Mouse (Mus musculus) spleen, postnatal 4 days (tissue): Measurements from ENCODE around the gene 1700017B05Rik.

Experiments used
- DNase-seq, 2 experiments: peaks; one replicate each; pipeline ENCODE4 v3.0.0; 2022; ENCODE audit warnings: low spot score in 2 of 2

The 1700017B05Rik gene

DNA sequence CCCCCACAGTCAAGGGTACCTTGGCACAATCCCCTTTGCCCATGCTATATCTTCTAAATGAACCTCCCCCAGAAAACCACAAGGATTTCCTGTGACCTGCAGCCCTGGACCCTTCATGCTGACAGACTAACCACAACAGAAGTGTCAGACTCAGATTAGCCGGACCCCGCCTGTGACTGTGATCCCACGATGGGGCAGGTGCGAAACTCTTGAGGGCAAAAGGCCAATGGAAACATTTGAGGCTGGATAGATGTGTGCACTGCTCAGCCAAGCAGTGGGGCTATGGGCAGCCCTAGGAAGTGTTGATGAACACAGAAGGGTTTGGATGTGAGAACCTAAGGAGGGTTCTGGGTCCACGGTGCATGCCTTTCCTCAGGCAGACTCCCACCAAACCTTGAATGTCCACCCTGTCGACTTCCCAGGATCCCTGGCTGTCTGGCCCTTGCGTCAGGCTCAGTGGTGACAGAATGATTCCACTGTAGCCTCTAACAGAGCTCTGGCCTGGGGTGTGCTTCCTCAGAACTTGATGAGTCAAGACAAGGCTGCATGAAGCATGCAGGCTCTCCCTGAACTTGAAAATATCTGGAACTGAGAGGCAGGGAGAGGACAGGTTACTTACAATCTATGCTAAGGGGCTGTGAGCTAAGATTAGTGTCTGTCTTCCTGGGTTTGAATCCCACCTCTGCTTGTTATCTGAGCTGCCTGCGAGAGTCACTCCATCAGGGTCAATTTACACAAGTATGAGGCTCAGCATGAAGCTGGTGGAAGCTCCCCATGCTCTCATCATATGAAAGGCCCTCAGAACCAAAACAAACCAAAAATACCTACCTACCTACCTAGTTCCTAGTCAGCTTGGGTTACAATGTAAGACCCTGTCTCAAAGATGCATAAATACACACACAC lies 10.7 kb upstream of the 1700017B05Rik start:
- no peak for DNase-seq

DNA sequence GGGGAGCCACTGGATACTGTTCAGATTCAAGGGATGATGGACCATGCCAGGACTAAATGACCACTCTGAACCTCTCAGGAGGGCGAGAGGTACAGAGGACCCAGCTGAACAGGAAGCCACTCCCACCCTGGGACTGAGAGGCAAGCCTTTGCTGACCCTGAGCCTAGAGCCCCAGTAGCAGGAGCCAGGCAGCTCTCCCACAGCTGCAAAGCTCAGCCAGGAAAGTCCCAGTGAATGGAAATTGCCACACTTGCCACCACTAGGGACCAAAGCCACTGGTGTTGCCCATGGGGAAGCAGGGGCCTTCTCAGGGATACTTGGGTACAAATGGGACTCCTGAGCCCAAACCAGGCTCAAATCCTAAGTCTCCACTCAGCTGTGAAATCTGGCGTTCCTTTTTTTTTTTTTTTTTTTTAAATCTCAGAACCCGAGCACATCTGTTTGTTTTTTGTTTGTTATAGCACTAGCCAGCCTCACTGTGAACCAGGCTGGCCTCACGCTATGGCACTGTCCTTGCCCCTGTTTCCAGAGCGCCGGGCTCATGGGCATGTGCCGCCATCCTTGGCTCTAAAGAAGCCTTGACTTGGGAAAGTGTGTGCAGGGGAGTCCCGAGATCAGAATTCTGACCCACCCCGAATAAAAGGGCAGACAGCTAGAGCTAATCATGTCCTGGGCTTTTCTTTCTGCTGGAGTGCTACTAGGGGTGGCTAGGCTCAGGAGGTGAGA lies 9.6 kb upstream of the 1700017B05Rik start:
- no peak for DNase-seq

DNA sequence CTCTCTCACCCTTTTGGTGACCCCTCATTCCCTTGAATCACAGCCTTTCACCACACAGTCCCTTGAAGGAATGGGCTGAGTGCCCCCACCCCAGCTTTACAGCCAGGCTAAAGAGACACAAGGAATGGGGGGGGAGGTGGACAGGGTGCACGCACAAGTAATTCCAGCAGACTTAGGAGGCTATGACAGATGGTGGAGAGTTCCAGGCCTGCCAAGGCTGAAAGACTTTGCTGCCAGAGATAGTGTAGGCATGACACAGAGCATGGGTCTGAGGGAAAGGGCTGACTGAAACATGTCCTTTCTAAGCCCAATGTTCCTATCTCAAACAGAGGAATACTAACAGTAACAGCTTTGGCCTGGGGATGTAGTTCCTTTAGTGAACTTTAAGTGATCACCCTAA lies 8.7 kb upstream of the 1700017B05Rik start:
- DNase-seq = no peak

- DNase-seq = no peak
These were observed 8.0 kb upstream of the 1700017B05Rik start for GRCm38 (mm10) chr9:57270399-57270798.

DNA sequence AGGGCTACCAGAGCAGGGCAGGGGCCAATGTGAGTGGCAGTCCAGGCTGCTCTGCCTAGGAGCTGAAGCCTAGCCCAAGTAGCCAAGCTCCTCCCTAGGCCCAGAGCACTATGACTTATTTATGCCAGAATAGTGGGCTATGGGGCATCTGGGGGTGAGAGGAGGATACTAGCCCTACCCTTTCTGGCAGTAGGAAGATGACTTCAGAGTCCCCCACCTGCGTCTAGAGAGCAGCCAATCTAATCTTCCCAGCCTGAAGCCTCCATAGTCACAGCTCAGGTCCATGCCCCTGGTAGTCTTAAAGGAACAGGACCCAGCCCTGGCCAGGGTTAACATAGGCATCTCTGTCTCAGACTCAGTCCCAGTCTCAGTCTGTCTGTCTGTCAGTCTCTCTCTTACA lies 7.0 kb upstream of the 1700017B05Rik start:
- no peak for DNase-seq

DNA sequence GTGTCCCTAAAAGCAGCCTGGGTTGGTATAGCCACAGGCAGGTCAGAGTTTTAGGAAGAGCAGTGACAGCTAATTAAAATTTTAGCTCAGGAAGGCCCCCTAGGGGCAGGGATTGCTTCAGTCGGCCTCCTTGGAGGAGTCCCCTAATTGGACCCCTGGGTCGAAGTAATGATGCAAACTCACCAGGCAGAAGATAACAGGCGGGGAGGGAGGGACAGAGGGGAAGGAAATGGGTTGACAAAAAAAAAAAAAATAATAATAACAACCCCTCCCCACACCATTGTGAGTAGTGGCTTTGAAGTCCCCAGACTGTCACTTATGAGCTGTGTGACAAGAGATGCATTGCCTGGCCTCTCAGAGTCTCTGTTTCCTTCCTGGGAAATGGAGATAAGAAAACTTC lies 6.2 kb upstream of the 1700017B05Rik start:
- no peak for DNase-seq

GRCm38 (mm10) chr9:57268078-57268477 lies 5.7 kb upstream of the 1700017B05Rik start:
- no peak for DNase-seq

DNA sequence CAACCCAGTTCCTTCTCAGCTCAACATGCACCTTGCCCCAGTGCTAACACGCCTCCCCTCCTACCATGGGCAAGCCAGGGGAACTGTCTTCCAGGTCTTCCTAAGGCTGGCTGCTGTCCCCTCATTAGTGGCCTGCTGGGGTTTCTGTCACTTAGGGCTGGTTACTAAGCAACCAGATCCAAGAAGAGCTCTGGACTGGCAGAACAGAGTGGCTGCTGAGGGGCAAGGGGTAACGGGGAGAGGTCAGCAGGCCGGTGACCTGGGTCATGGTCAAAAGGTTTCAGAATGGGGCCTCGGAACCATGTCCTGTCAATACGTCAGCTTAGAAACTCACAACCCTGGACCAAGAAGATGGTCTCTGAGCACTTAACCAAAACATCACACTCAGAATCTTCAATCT lies 5.0 kb upstream of the 1700017B05Rik start:
- DNase-seq = no peak

DNA sequence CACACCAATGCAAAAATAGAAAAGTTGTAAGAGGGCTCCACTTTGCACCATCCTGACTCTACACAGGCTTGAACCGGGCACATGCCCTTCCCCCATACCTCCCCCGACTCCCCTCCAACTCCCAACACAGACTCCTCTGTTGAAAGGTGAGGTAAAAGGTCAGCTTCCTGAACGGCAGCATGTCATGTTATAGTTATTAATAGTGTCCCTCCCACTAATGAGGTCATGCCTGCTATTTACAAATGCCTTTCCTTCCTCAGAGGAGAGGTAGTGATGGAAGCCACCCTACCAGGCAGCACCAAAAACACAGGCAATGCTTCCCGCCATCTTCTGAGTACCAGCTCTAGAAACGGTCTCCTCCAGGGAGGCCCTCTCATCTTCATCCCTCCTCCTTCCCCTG lies 2.7 kb upstream of the 1700017B05Rik start:
- no peak for DNase-seq

GRCm38 (mm10) chr9:57262795-57263684 lies 628 bp upstream of the 1700017B05Rik start:
- DNase-seq = no peak

GRCm38 (mm10) chr9:57261516-57261912 lies 898 bp downstream of the 1700017B05Rik start:
- DNase-seq = peak; percentile 71 to 87

GRCm38 (mm10) chr9:57260940-57261339 lies 1.5 kb downstream of the 1700017B05Rik start:
- DNase-seq = peak; percentile 31 to 74

- peak; percentile 96 to 99 for DNase-seq
These were observed 2.7 kb downstream of the 1700017B05Rik start for GRCm38 (mm10) chr9:57259736-57260135.

- DNase-seq = no peak
These were observed 4.8 kb downstream of the 1700017B05Rik start for GRCm38 (mm10) chr9:57257627-57258026.

DNA sequence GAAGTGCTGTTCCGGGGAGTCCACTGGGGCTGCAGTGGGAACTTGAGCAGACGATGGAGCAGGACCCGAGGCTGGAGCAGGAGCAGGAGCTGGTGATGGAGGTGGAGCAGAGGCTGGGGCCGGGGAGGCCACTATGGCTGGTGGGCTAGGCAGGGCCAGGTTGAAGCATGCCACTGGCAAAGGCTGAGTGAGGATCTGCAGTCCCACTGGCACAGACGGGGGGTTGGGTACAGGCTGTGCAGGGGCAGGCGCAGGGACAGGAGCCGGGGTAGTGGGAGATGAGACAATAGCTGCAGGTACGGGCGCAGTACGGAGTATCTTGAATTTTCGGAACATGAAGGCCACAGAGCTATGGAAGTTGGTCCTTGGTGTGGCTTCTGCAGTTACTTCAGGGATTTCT lies 5.6 kb downstream of the 1700017B05Rik start:
- no peak for DNase-seq

GRCm38 (mm10) chr9:57256309-57256708 lies 6.1 kb downstream of the 1700017B05Rik start:
- no peak for DNase-seq

DNA sequence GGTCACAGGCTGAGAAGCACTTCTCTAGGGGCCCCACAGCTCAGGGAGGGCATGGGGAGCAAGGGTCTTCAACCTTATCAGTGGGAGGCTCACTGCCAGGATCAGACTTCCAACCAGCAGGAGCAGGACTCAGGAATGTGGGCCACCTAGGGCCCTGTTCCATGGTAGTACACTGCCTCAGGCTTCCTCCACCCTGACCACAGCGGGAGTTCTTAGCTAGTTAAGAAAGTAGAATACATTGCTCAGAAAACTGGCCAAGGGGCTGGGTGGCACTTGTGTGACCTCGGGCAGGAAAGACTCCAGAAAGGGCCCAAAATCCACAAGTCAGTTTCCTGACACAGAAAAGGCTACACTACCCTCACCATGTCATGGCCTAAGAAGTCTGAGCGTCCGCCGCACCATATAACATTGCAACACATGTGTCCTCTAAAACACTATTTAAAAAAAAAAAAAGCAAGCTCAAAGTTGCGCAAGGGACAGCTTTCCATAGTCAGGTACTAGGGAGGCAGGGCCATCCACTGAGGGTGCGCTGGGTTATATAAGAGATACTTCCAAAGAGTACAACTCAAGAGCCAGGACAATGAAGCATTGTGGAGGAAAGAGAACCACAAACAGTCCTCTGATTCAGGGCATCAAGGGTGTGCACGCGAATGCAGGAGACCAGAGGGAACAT lies 7.5 kb downstream of the 1700017B05Rik start:
- no peak for DNase-seq

- no peak for DNase-seq
These were observed 8.4 kb downstream of the 1700017B05Rik start for GRCm38 (mm10) chr9:57254061-57254460.

- no peak for DNase-seq
These were observed 11.3 kb downstream of the 1700017B05Rik start for GRCm38 (mm10) chr9:57251139-57251538.

DNA sequence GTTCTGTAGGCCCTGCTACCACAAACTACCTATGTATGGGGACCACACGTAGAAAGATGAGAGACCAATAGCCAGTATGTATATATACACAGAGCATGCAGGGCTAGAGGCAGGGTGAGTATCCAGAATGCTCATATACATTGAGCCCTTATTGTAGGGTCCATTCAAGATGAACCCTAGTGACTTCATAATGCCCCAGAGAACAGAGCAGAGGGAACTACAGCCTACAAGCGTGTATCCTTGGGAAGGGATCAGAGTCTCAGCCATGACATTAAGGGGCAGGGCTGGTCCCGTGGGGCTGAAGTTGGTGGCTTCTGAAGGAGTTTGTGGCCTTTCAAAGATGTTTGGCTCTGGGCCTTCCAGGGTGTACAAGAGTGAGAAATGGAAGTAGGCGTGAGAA lies 12.4 kb downstream of the 1700017B05Rik start:
- no peak for DNase-seq
